Mouse (Mus musculus): Measurements from ENCODE around the gene Nhsl2. TPM values are rescaled to one million over a fixed set of nuclear protein-coding genes. Genes with fewer than 3 reads are reported as not detected.

Gene Nhsl2
- polyA plus RNA-seq, 1 experiment from 2014 or later, result 0.62 TPM

GRCm38 (mm10) chrX:101980586-101980985 is 131.4 kb downstream of the Nhsl2 start:
- no peak for DNase-seq (ENCODE audit: low spot score)

GRCm38 (mm10) chrX:101981450-101981849 is 132.3 kb downstream of the Nhsl2 start:
- DNase-seq (ENCODE audit: low spot score), result peak; percentile 10

- no peak for DNase-seq (ENCODE audit: low spot score)
Measured at GRCm38 (mm10) chrX:101983638-101984037, 134.5 kb downstream of the Nhsl2 start.

GRCm38 (mm10) chrX:101986657-101987367 is 137.6 kb downstream of the Nhsl2 start:
- DNase-seq (ENCODE audit: low spot score), result no peak

GRCm38 (mm10) chrX:101993841-101994571 is 144.8 kb downstream of the Nhsl2 start:
- DNase-seq (ENCODE audit: low spot score), result no peak

- DNase-seq (ENCODE audit: low spot score), result no peak
Measured at GRCm38 (mm10) chrX:101996726-101997125, 147.5 kb downstream of the Nhsl2 start.

GRCm38 (mm10) chrX:102003632-102004315 is 154.6 kb downstream of the Nhsl2 start:
- no peak for DNase-seq (ENCODE audit: low spot score)

GRCm38 (mm10) chrX:102004370-102004769 is 155.2 kb downstream of the Nhsl2 start:
- no peak for DNase-seq (ENCODE audit: low spot score)

- DNase-seq (ENCODE audit: low spot score), result no peak
Measured at GRCm38 (mm10) chrX:102005141-102005641, 156.0 kb downstream of the Nhsl2 start.

GRCm38 (mm10) chrX:102007935-102008334 is 158.8 kb downstream of the Nhsl2 start:
- no peak for DNase-seq (ENCODE audit: low spot score)

- DNase-seq (ENCODE audit: low spot score), result no peak
Measured at GRCm38 (mm10) chrX:102017213-102017923, 168.2 kb downstream of the Nhsl2 start.

GRCm38 (mm10) chrX:102018890-102019289 is 169.7 kb downstream of the Nhsl2 start:
- no peak for DNase-seq (ENCODE audit: low spot score)

- no peak for DNase-seq (ENCODE audit: low spot score)
Measured at GRCm38 (mm10) chrX:102019471-102020240, 170.5 kb downstream of the Nhsl2 start.

- DNase-seq (ENCODE audit: low spot score), result no peak
Measured at GRCm38 (mm10) chrX:102024976-102025375, 175.8 kb downstream of the Nhsl2 start.

- DNase-seq (ENCODE audit: low spot score), result peak; percentile 53
Measured at GRCm38 (mm10) chrX:102031851-102032250, 182.7 kb downstream of the Nhsl2 start.

GRCm38 (mm10) chrX:102032431-102032830 is 183.2 kb downstream of the Nhsl2 start:
- DNase-seq (ENCODE audit: low spot score), result no peak

- DNase-seq (ENCODE audit: low spot score), result no peak
Measured at GRCm38 (mm10) chrX:102033566-102033965, 184.4 kb downstream of the Nhsl2 start.

- DNase-seq (ENCODE audit: low spot score), result no peak
Measured at GRCm38 (mm10) chrX:102035671-102036070, 186.5 kb downstream of the Nhsl2 start.

- no peak for DNase-seq (ENCODE audit: low spot score)
Measured at GRCm38 (mm10) chrX:102036866-102037361, 187.7 kb downstream of the Nhsl2 start.

- DNase-seq (ENCODE audit: low spot score), result no peak
Measured at GRCm38 (mm10) chrX:102037506-102037905, 188.3 kb downstream of the Nhsl2 start.

All from thymus, postnatal 0 days (tissue).